Mouse (Mus musculus): ENCODE data around the gene Sin3b. TPM values are rescaled to one million over a fixed set of nuclear protein-coding genes. Genes with fewer than 3 reads are reported as not detected.

Sin3b gene
- polyA plus RNA-seq, 1 experiment from 2014 or later = 132 TPM

- H3K9ac ChIP-seq = no peak overlapping the region
- ATAC-seq = no peak
These were observed 33.8 kb downstream of the Sin3b start for GRCm38 (mm10) chr8:72756771-72757390.

GRCm38 (mm10) chr8:72757426-72758195 lies 34.5 kb downstream of the Sin3b start:
- no peak for ATAC-seq
- WGBS = 86% methylated on average over 15 of the region's 15 CpGs
- Histone ChIP-seq H3K9ac (no peak overlapping the region), H3K4me1 (replicated peaks) (no peaks in the 10 kb centered on the region), H3K27me3 (replicated peaks) (no peaks in the 10 kb centered on the region), H3K27ac (no peak overlapping the region), H3K4me3 (replicated peaks) (no peak overlapping the region), H3K4me2 (replicated peaks) (no peak overlapping the region), H3K9me3 (no peaks in the 10 kb centered on the region), H3K36me3 (peaks cover 46% of the 10 kb centered on the region)

More at GRCm38 (mm10) chr8:72756771-72757390, 33.8 kb downstream of the Sin3b start:
- H3K27me3 ChIP-seq (replicated peaks) = no peaks in the 10 kb centered on the region
- no peak overlapping the region for H3K27ac ChIP-seq
- 95% methylated on average over 35 of the region's 35 CpGs for WGBS
- H3K4me3 ChIP-seq (replicated peaks) = no peak overlapping the region
- H3K4me2 ChIP-seq (replicated peaks) = no peak overlapping the region
- peaks cover 51% of the 10 kb centered on the region for H3K36me3 ChIP-seq
- no peaks in the 10 kb centered on the region for H3K4me1 ChIP-seq (replicated peaks)
- no peaks in the 10 kb centered on the region for H3K9me3 ChIP-seq

- no peak overlapping the region for H3K9ac ChIP-seq
- no peak for ATAC-seq
- no peak overlapping the region for H3K27ac ChIP-seq
- peaks cover 40% of the 10 kb centered on the region for H3K36me3 ChIP-seq
- H3K4me3 ChIP-seq (replicated peaks) = no peak overlapping the region
- H3K4me2 ChIP-seq (replicated peaks) = no peak overlapping the region
- no peaks in the 10 kb centered on the region for H3K9me3 ChIP-seq
- H3K4me1 ChIP-seq (replicated peaks) = no peaks in the 10 kb centered on the region
- H3K27me3 ChIP-seq (replicated peaks) = no peaks in the 10 kb centered on the region
These were observed 35.2 kb downstream of the Sin3b start for GRCm38 (mm10) chr8:72758310-72758709.

- ATAC-seq = no peak
- no peak overlapping the region for H3K4me3 ChIP-seq (replicated peaks)
- H3K9ac ChIP-seq = no peak overlapping the region
- no peak overlapping the region for H3K4me2 ChIP-seq (replicated peaks)
- H3K27me3 ChIP-seq (replicated peaks) = no peaks in the 10 kb centered on the region
- H3K36me3 ChIP-seq = peaks cover 29% of the 10 kb centered on the region
- H3K9me3 ChIP-seq = no peaks in the 10 kb centered on the region
- WGBS = 81% methylated on average over 3 of the region's 3 CpGs
- no peak overlapping the region for H3K27ac ChIP-seq
- H3K4me1 ChIP-seq (replicated peaks) = no peaks in the 10 kb centered on the region
These were observed 37.1 kb downstream of the Sin3b start for GRCm38 (mm10) chr8:72760216-72760615.

GRCm38 (mm10) chr8:72761322-72762051 lies 38.4 kb downstream of the Sin3b start, which contains the start of gene F2rl3:
TSS of gene F2rl3 (plus strand) at chr8:72761880.
- Histone ChIP-seq H3K27me3 (replicated peaks) (no peaks in the 10 kb centered on the region), H3K9ac (no peak within 1 kb of the TSS), H3K4me3 (replicated peaks) (no peak within 1 kb of the TSS), H3K36me3 (peaks cover 17% of the 10 kb centered on the region), H3K27ac (peak within 1 kb of the TSS; percentile 66), H3K4me2 (replicated peaks) (peak within 1 kb of the TSS; percentile 24), H3K4me1 (replicated peaks) (no peaks in the 10 kb centered on the region), H3K9me3 (no peaks in the 10 kb centered on the region)
- peak; percentile 60 for ATAC-seq
- 66% methylated on average over 7 of the region's 7 CpGs for WGBS

GRCm38 (mm10) chr8:72762306-72762705 lies 39.2 kb downstream of the Sin3b start:
- Histone ChIP-seq H3K4me3 (replicated peaks) (no peak overlapping the region), H3K36me3 (peaks cover 9% of the 10 kb centered on the region), H3K27me3 (replicated peaks) (no peaks in the 10 kb centered on the region), H3K4me1 (replicated peaks) (no peaks in the 10 kb centered on the region), H3K9ac (no peak overlapping the region), H3K27ac (0 out of 2 replicates have a peak overlapping the region, but pooled peaks have one; percentile 66), H3K9me3 (no peaks in the 10 kb centered on the region), H3K4me2 (replicated peaks) (peak overlapping the region; percentile 24; the same call in 1 of the 2 replicates)
- WGBS = 89% methylated on average over 12 of the region's 12 CpGs
- no peak for ATAC-seq

GRCm38 (mm10) chr8:72765696-72766095 lies 42.6 kb downstream of the Sin3b start:
- H3K36me3 ChIP-seq = no peaks in the 10 kb centered on the region
- H3K4me3 ChIP-seq (replicated peaks) = no peak overlapping the region
- H3K9me3 ChIP-seq = no peaks in the 10 kb centered on the region
- H3K4me1 ChIP-seq (replicated peaks) = no peaks in the 10 kb centered on the region
- H3K4me2 ChIP-seq (replicated peaks) = no peak overlapping the region
- no peaks in the 10 kb centered on the region for H3K27me3 ChIP-seq (replicated peaks)
- no peak overlapping the region for H3K9ac ChIP-seq
- whole genome bisulfite sequencing = 78% methylated on average over 4 of the region's 4 CpGs
- no peak for ATAC-seq
- H3K27ac ChIP-seq = no peak overlapping the region

- WGBS = 34% methylated on average over 7 of the region's 7 CpGs
- no peak overlapping the region for H3K27ac ChIP-seq
- no peaks in the 10 kb centered on the region for H3K36me3 ChIP-seq
- H3K4me2 ChIP-seq (replicated peaks) = no peak overlapping the region
- no peak overlapping the region for H3K4me3 ChIP-seq (replicated peaks)
- no peak for ATAC-seq
- no peaks in the 10 kb centered on the region for H3K27me3 ChIP-seq (replicated peaks)
- no peak overlapping the region for H3K9ac ChIP-seq
- no peaks in the 10 kb centered on the region for H3K4me1 ChIP-seq (replicated peaks)
- H3K9me3 ChIP-seq = no peaks in the 10 kb centered on the region
These were observed 43.7 kb downstream of the Sin3b start for GRCm38 (mm10) chr8:72766777-72767176.

- WGBS = 77% methylated on average over 1 of the region's 1 CpGs
- Histone ChIP-seq H3K36me3 (no peaks in the 10 kb centered on the region), H3K4me2 (replicated peaks) (no peak overlapping the region), H3K27me3 (replicated peaks) (no peaks in the 10 kb centered on the region), H3K9me3 (no peaks in the 10 kb centered on the region), H3K4me3 (replicated peaks) (no peak overlapping the region), H3K27ac (no peak overlapping the region), H3K9ac (no peak overlapping the region), H3K4me1 (replicated peaks) (no peaks in the 10 kb centered on the region)
- no peak for ATAC-seq
These were observed 54.7 kb downstream of the Sin3b start for GRCm38 (mm10) chr8:72777797-72778196.

- Histone ChIP-seq H3K9me3 (no peaks in the 10 kb centered on the region), H3K27ac (no peak overlapping the region), H3K4me1 (replicated peaks) (no peaks in the 10 kb centered on the region), H3K36me3 (no peaks in the 10 kb centered on the region), H3K4me3 (replicated peaks) (no peak overlapping the region), H3K27me3 (replicated peaks) (no peaks in the 10 kb centered on the region), H3K4me2 (replicated peaks) (no peak overlapping the region), H3K9ac (no peak overlapping the region)
- 89% methylated on average over 4 of the region's 4 CpGs for WGBS
- no peak for ATAC-seq
These were observed 57.6 kb downstream of the Sin3b start for GRCm38 (mm10) chr8:72780644-72781043.

GRCm38 (mm10) chr8:72801583-72801982 lies 78.5 kb downstream of the Sin3b start:
- Histone ChIP-seq H3K4me3 (replicated peaks) (no peak overlapping the region), H3K9me3 (no peaks in the 10 kb centered on the region), H3K4me2 (replicated peaks) (no peak overlapping the region), H3K9ac (no peak overlapping the region), H3K27me3 (replicated peaks) (no peaks in the 10 kb centered on the region), H3K27ac (no peak overlapping the region), H3K4me1 (replicated peaks) (no peaks in the 10 kb centered on the region), H3K36me3 (no peaks in the 10 kb centered on the region)
- 86% methylated on average over 2 of the region's 2 CpGs for WGBS
- no peak for ATAC-seq
